Mouse (Mus musculus): Measurements from ENCODE around the gene 4933403O08Rik.

Gene 4933403O08Rik

GRCm38 (mm10) chrX:112238749-112239148 is at the start of gene 4933403O08Rik:
TSS of gene 4933403O08Rik (plus strand) at chrX:112239049.
- no peak for DNase-seq

- DNase-seq: no peak
These were observed 4.1 kb downstream of the 4933403O08Rik start for GRCm38 (mm10) chrX:112242916-112243315.

DNA sequence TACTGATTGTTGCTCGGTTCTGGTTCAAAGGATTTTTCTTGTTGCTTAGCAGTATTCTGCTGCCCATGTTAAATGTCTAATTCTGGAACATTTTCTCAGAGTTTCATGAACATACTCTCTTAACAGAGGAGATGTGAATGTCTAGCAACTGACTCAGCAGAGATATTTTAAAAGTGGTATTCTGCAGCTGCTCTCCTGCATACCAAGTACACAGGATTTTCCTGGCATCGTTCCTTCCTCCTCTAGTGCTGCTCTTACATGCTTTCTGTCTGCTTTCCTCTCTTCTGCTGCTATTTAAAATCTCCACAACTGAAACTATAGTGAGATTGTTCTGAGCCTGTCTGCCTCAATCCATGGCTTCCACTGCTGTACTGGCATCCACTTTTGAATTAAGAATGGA is 16.7 kb downstream of the 4933403O08Rik start:
- no peak for DNase-seq

GRCm38 (mm10) chrX:112273550-112273949 is 34.7 kb downstream of the 4933403O08Rik start:
- no peak for DNase-seq

Data from lung, adult 18-20 months (tissue).